Mouse (Mus musculus): ENCODE measurements around the gene Pxn. TPM values are rescaled to one million over a fixed set of nuclear protein-coding genes. Genes with fewer than 3 reads are reported as not detected.
A peak's percentile ranks its signal among the peaks of the same experiment; 100 is the strongest.
"Not testable (repeated sequence)": the region's sequence is repeated elsewhere in the genome, so short reads cannot be mapped to it uniquely, and the experiment has no call there.

The Pxn gene
- polyA plus RNA-seq, 1 experiment from 2014 or later, result 24.3 TPM

DNA sequence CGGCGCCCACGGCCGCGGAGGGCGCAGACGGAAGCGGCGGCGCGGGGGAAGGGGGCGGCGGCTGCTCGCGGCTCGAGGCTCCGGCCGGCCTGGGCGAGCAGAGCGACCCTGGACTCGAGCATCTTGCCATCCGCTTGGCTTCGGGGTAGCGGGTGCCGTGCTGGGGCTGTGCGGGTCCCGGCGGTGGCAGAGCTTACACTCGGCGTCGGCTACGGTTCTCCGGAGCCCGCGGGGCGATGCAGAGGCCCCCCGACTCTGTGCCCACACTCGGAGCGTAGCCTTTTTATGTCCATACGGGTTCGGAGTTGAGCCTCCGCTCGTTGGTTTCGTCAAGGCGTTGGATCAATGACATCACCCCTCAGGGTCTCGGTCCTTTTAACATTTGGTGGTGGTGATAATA, 58.9 kb downstream of the Pxn start:
- WGBS, result 1% methylated on average over 33 of the region's 46 CpGs
- Histone ChIP-seq H3K27me3 (no peaks in the 10 kb centered on the region), H3K36me3 (peaks cover 32% of the 10 kb centered on the region), H3K4me3 (peak overlapping the region; percentile 89), H3K9ac (peak overlapping the region; percentile 89), H3K4me2 (peak overlapping the region; percentile 68), H3K9me3 (no peaks in the 10 kb centered on the region), H3K4me1 (replicated peaks) (peaks cover 43% of the 10 kb centered on the region), H3K27ac (replicated peaks) (peak overlapping the region; percentile 79)
- ATAC-seq (ENCODE audit: low FRiP score, low read depth), result peak; percentile 61

- Histone ChIP-seq H3K27ac (replicated peaks) (no peak overlapping the region), H3K9me3 (no peaks in the 10 kb centered on the region), H3K9ac (no peak overlapping the region), H3K4me1 (replicated peaks) (peaks cover 31% of the 10 kb centered on the region), H3K27me3 (no peaks in the 10 kb centered on the region), H3K4me3 (no peak overlapping the region), H3K36me3 (peaks cover 23% of the 10 kb centered on the region), H3K4me2 (no peak overlapping the region)
- ATAC-seq (ENCODE audit: low FRiP score, low read depth), result no peak
- WGBS, result 40% methylated on average over 10 of the region's 10 CpGs
These were observed 62.2 kb downstream of the Pxn start for GRCm38 (mm10) chr5:115568681-115569080.

DNA sequence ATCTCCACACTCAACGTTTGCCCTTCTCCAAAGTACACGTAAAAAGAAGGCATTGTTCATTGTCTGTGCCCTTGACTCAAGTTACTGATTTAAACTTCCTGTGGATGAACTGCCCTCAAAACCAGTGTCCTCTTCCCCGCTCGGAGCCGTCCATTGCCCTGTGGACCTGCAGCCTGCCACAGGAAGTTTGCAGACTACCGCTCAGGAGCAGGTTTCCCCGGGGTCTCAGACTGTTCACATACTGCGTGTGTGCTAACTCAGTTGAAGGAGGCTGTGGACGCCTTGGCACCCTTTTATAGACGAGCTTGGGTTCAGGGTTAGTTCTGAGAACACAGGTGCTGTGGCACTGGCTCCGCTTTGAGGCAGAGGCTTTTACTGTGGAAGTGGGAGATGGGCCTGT, 62.8 kb downstream of the Pxn start:
- H3K4me1 ChIP-seq (replicated peaks), result peaks cover 25% of the 10 kb centered on the region

DNA sequence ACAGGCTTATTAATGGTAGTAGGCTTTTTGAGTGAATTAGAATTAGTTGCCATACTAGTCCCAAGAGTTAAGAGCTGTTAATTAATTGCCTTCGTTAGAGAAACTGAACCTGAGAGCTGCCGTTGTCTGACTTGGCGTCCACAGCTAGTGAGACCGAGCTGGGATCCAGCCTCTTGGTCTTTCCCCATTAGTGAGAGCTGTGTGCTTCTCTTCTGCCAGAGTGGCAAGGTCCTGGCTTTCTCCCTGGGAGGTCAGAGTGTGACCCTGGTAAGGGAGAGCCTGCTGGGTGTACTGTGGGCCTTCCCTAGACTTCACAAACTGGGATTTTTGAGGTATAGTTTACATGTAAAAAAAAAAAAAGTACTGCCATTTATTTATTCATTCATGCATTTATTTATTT, 63.2 kb downstream of the Pxn start:
- Histone ChIP-seq H3K4me1 (replicated peaks) (peaks cover 21% of the 10 kb centered on the region), H3K27ac (replicated peaks) (no peak overlapping the region), H3K27me3 (no peaks in the 10 kb centered on the region), H3K4me2 (no peak overlapping the region), H3K4me3 (no peak overlapping the region), H3K9me3 (no peaks in the 10 kb centered on the region), H3K36me3 (peaks cover 27% of the 10 kb centered on the region), H3K9ac (no peak overlapping the region)
- ATAC-seq (ENCODE audit: low FRiP score, low read depth), result no peak
- 63% methylated on average over 4 of the region's 4 CpGs for whole genome bisulfite sequencing

More for the DNA sequence above, 62.8 kb downstream of the Pxn start:
- Histone ChIP-seq H3K36me3 (peaks cover 22% of the 10 kb centered on the region), H3K4me2 (no peak overlapping the region), H3K4me3 (no peak overlapping the region), H3K9ac (no peak overlapping the region), H3K27me3 (no peaks in the 10 kb centered on the region), H3K9me3 (no peaks in the 10 kb centered on the region), H3K27ac (replicated peaks) (no peak overlapping the region)
- ATAC-seq (ENCODE audit: low FRiP score, low read depth), result no peak
- 81% methylated on average over 11 of the region's 11 CpGs for WGBS

- H3K4me1 ChIP-seq (replicated peaks), result peaks cover 14% of the 10 kb centered on the region
- no peak overlapping the region for H3K27ac ChIP-seq (replicated peaks)
- WGBS, result 96% methylated on average over 7 of the region's 7 CpGs
- peaks cover 39% of the 10 kb centered on the region for H3K36me3 ChIP-seq
- no peak overlapping the region for H3K4me3 ChIP-seq
- no peak for ATAC-seq (ENCODE audit: low FRiP score, low read depth)
- H3K27me3 ChIP-seq, result no peaks in the 10 kb centered on the region
- H3K9ac ChIP-seq, result no peak overlapping the region
- no peaks in the 10 kb centered on the region for H3K9me3 ChIP-seq
- no peak overlapping the region for H3K4me2 ChIP-seq
These were observed 64.6 kb downstream of the Pxn start for GRCm38 (mm10) chr5:115571086-115571485.

- no peaks in the 10 kb centered on the region for H3K9me3 ChIP-seq
- 62% methylated on average over 17 of the region's 17 CpGs for WGBS
- no peak overlapping the region for H3K9ac ChIP-seq
- no peak overlapping the region for H3K4me3 ChIP-seq
- peaks cover 53% of the 10 kb centered on the region for H3K36me3 ChIP-seq
- H3K4me2 ChIP-seq, result no peak overlapping the region
- no peaks in the 10 kb centered on the region for H3K27me3 ChIP-seq
- no peak for ATAC-seq (ENCODE audit: low FRiP score, low read depth)
- H3K4me1 ChIP-seq (replicated peaks), result 0 out of 2 replicates have a peak, but pooled peaks cover 6% of the 10 kb centered on the region
- peak overlapping the region; percentile 4 for H3K27ac ChIP-seq (replicated peaks)
These were observed 66.4 kb downstream of the Pxn start for GRCm38 (mm10) chr5:115572679-115573535.

DNA sequence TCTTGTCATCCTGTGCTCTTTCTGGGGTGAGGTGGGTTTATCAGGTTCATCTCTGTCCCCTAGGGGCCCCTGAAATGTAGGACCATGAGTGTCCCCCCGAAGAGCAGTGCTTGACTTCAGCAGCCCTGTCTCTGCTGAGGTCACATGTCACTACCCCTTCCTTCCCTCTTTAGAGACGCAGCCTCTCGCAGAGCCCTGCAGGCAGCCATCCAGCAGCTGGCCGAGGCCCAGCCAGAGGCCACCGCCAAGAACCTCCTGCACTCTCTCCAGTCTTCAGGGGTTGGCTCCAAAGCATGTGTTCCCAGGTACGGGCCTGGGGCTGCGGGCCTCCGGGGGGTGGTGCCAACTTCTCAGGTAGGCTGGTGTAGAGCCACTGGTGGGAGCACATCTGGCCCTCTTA, 68.5 kb downstream of the Pxn start:
- H3K9ac ChIP-seq, result no peak overlapping the region
- no peak for ATAC-seq (ENCODE audit: low FRiP score, low read depth)
- no peaks in the 10 kb centered on the region for H3K4me1 ChIP-seq (replicated peaks)
- H3K27me3 ChIP-seq, result no peaks in the 10 kb centered on the region
- no peak overlapping the region for H3K4me2 ChIP-seq
- no peak overlapping the region for H3K27ac ChIP-seq (replicated peaks)
- H3K36me3 ChIP-seq, result peaks cover 71% of the 10 kb centered on the region
- WGBS, result 84% methylated on average over 8 of the region's 8 CpGs
- no peak overlapping the region for H3K4me3 ChIP-seq
- no peaks in the 10 kb centered on the region for H3K9me3 ChIP-seq

GRCm38 (mm10) chr5:115577686-115578085, 71.2 kb downstream of the Pxn start:
- ATAC-seq (ENCODE audit: low FRiP score, low read depth); H3K9ac ChIP-seq; H3K27ac ChIP-seq (replicated peaks); H3K4me1 ChIP-seq (replicated peaks); H3K4me3 ChIP-seq; H3K9me3 ChIP-seq; H3K27me3 ChIP-seq; H3K4me2 ChIP-seq: not testable (repeated sequence)
- whole genome bisulfite sequencing, result 95% methylated on average over 4 of the region's 4 CpGs
- H3K36me3 ChIP-seq, result peaks cover 84% of the 10 kb centered on the region

- H3K4me2 ChIP-seq, result no peak overlapping the region
- no peaks in the 10 kb centered on the region for H3K4me1 ChIP-seq (replicated peaks)
- H3K4me3 ChIP-seq, result no peak overlapping the region
- no peaks in the 10 kb centered on the region for H3K9me3 ChIP-seq
- ATAC-seq (ENCODE audit: low FRiP score, low read depth), result no peak
- H3K9ac ChIP-seq, result no peak overlapping the region
- H3K36me3 ChIP-seq, result peaks cover 91% of the 10 kb centered on the region
- no peak overlapping the region for H3K27ac ChIP-seq (replicated peaks)
- no peaks in the 10 kb centered on the region for H3K27me3 ChIP-seq
- WGBS, result 93% methylated on average over 14 of the region's 14 CpGs
These were observed 72.4 kb downstream of the Pxn start for GRCm38 (mm10) chr5:115578922-115579321.

DNA sequence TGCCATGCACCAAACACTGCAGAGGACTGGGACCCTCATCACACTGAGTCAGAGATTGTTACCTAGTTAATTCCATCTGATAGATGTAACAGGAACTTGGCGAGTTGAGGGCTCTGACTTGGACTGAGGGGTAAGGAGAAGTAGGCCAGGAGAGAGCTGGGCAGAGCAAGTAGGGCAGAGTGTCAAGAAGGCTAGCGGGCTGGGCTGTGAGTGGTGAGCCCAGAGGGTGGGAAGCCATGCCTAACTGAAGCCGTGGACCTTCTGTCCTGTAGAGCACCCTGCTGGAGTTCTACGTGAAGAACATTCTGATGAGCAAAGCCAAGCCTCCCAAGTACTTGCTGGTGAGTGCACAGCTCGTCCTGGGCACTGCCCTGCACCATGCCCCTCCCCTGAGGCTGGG, 72.9 kb downstream of the Pxn start:
- H3K4me2 ChIP-seq, result no peak overlapping the region
- ATAC-seq (ENCODE audit: low FRiP score, low read depth), result no peak
- no peak overlapping the region for H3K4me3 ChIP-seq
- no peaks in the 10 kb centered on the region for H3K27me3 ChIP-seq
- H3K27ac ChIP-seq (replicated peaks), result no peak overlapping the region
- H3K36me3 ChIP-seq, result peaks cover 92% of the 10 kb centered on the region
- H3K4me1 ChIP-seq (replicated peaks), result no peaks in the 10 kb centered on the region
- 83% methylated on average over 5 of the region's 5 CpGs for WGBS
- no peak overlapping the region for H3K9ac ChIP-seq
- no peaks in the 10 kb centered on the region for H3K9me3 ChIP-seq

- H3K4me3 ChIP-seq, result no peak overlapping the region
- H3K4me1 ChIP-seq (replicated peaks), result no peaks in the 10 kb centered on the region
- H3K27ac ChIP-seq (replicated peaks), result no peak overlapping the region
- peaks cover 92% of the 10 kb centered on the region for H3K36me3 ChIP-seq
- WGBS, result 96% methylated on average over 14 of the region's 14 CpGs
- no peak overlapping the region for H3K9ac ChIP-seq
- H3K9me3 ChIP-seq, result no peaks in the 10 kb centered on the region
- ATAC-seq (ENCODE audit: low FRiP score, low read depth), result no peak
- no peak overlapping the region for H3K4me2 ChIP-seq
- H3K27me3 ChIP-seq, result no peaks in the 10 kb centered on the region
These were observed 73.9 kb downstream of the Pxn start for GRCm38 (mm10) chr5:115580229-115581001.

DNA sequence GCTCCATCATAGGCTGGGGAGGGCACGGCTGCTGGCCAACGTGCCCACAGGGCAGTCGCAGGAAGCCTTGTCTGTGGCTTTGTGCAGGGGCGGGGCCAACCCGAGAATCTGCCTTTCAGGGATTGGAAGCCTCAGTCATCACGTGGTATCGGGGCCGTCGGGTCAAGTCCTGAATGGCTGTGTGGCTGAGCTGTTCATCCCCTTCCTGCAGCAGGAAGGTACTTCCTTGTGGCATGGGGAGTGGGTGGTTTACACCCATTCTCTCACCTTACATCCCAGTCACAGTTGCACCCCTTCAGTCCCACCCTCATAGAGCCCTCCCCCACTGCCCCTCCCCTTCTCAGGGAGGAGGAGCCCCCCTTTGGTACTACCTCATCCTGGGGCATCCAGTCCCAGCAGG, 75.2 kb downstream of the Pxn start:
- ATAC-seq (ENCODE audit: low FRiP score, low read depth), result no peak
- no peak overlapping the region for H3K9ac ChIP-seq
- H3K4me3 ChIP-seq, result no peak overlapping the region
- no peaks in the 10 kb centered on the region for H3K27me3 ChIP-seq
- peaks cover 94% of the 10 kb centered on the region for H3K36me3 ChIP-seq
- 94% methylated on average over 9 of the region's 9 CpGs for WGBS
- H3K4me2 ChIP-seq, result no peak overlapping the region
- H3K9me3 ChIP-seq, result no peaks in the 10 kb centered on the region
- no peaks in the 10 kb centered on the region for H3K4me1 ChIP-seq (replicated peaks)
- no peak overlapping the region for H3K27ac ChIP-seq (replicated peaks)
